Mouse (Mus musculus) bone marrow, adult 2 months (tissue): ENCODE measurements around the gene Art2b.

Source experiments
- CTCF ChIP-seq: fragments of 200-500 bp; IDR thresholded peaks from 2 replicates; pipeline ENCODE4 v1.5.1; 2011; ENCODE audit warnings: low read length, control low read depth; ENCODE audit not compliant: control insufficient read depth, insufficient read depth
- POLR2A ChIP-seq: fragments of 200-500 bp; IDR thresholded peaks from 2 replicates; pipeline ENCODE4 v1.6.1; 2011; ENCODE audit warnings: low read depth, mild to moderate bottlenecking, control low read depth, low read length, borderline replicate concordance; ENCODE audit not compliant: control insufficient read depth

- no peak for TF ChIP-seq CTCF
- TF ChIP-seq POLR2A = no peak
These were observed 28.0 kb downstream of the Art2b start for GRCm38 (mm10) chr7:101557391-101557790.
